Mouse (Mus musculus) thymus, postnatal 0 days (tissue): Measurements from ENCODE around the gene Zfp493. TPM values are rescaled to one million over a fixed set of nuclear protein-coding genes. Genes with fewer than 3 reads are reported as not detected.
A peak's percentile ranks its signal among the peaks of the same experiment; 100 is the strongest.
"Not testable (repeated sequence)": the region's sequence is repeated elsewhere in the genome, so short reads cannot be mapped to it uniquely, and the experiment has no call there.

Source experiments
- DNase-seq: peaks from one replicate; pipeline ENCODE4 v3.0.0-alpha.2; 2015; ENCODE audit warnings: low spot score
- polyA plus RNA-seq: library from polyadenylated mRNA; unstranded; fragments of >200 nt; fragmentation: Nextera tagmentation; extraction: Ambion mirVana; gene quantifications from 2 replicates; pipeline ENCODE4 v1.2.1, GENCODE M21; 2015

Zfp493 gene
- 1.1 and 1.6 TPM in 2 replicates for polyA plus RNA-seq

DNA sequence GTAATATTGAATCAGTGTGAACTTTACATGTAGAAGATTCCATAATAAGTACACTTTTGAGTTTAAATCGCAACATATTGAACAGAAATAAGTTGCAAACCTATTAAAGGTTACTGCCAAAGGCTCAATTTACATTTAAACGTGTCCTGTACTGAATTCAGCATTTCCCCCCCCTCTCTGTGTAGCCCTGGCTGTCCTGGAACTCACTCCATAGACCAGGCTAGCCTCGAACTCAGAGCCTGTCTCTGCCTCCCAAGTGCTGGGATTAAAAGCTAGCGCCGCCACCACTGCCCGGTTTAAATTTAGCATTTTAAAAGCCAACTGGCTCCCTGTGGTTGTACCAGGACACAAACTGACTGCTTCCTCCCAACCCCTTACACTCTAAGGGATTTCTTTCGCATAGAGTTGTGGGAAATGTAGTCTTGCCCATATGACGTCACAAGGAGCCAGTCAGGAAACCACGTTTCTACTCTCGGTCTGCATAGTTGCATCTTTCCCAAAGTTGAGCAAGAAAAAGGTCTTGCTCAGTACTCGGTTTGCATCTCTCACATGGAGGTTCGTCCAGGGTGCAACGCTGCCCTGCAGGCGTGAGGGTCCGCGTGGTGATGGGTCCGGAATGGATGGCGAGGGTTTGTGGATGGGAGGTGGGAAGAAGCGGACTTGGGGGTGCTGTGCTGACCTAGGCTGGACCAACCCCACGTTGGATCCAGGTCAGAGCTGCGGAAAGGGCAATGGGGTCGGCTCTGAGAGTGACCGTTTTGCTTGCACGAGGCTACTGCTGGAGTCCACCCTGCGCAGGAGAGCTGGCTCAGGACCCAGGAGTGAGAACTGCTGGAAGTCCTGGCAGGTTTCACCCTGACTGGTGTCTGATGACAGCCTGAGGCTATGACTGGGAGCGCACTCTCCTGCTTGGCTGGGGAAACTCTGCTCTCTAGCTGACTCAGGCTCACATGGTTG is at the start of gene Zfp493:
TSS of gene Zfp493 (plus strand) at position 429 of the 957 bp plus-strand sequence.
- peak; percentile 83 for DNase-seq

GRCm38 (mm10) chr13:67734391-67734790 is 45.1 kb upstream of the Zfp493 start:
- DNase-seq, result not testable (repeated sequence)

GRCm38 (mm10) chr13:67742941-67743340 is 36.6 kb upstream of the Zfp493 start:
- DNase-seq, result no peak

- no peak for DNase-seq
Observed at GRCm38 (mm10) chr13:67743896-67744295, 35.6 kb upstream of the Zfp493 start.

- DNase-seq, result peak; percentile 74
Observed at GRCm38 (mm10) chr13:67754333-67755306, 24.9 kb upstream of the Zfp493 start, which contains the start of gene Zfp85. Gene Zfp85, minus strand, starts transcription at chr13:67755228.

- DNase-seq, result no peak
Observed at GRCm38 (mm10) chr13:67755761-67756160, 23.7 kb upstream of the Zfp493 start.

- no peak for DNase-seq
Observed at GRCm38 (mm10) chr13:67759966-67760365, 19.5 kb upstream of the Zfp493 start.

- no peak for DNase-seq
Observed at GRCm38 (mm10) chr13:67763031-67763768, 16.3 kb upstream of the Zfp493 start.

- no peak for DNase-seq
Observed at GRCm38 (mm10) chr13:67791921-67792455, 12.5 kb downstream of the Zfp493 start.

DNA sequence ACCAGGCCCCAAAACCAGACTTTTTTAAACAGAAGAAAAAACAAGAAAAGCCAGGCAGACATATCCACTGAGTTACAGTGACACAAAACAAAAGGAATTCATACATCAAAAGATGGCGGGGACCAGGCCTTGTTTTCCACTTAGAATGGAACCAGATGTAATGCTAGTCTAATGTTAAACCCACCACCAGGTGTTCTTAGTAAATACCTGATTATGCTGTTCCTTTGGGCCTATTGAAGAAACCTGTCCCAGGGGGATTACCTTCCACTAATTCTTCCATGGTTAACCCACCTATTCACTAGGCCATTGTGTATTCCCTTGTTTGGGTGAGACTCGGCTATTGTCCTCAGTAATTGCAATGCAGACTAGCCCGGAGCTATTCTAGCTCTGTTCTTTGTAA is 19.1 kb downstream of the Zfp493 start:
- DNase-seq, result no peak

GRCm38 (mm10) chr13:67799151-67799550 is 19.7 kb downstream of the Zfp493 start:
- DNase-seq, result not testable (repeated sequence)

- DNase-seq, result no peak
Observed at GRCm38 (mm10) chr13:67811651-67812210, 32.2 kb downstream of the Zfp493 start.

DNA sequence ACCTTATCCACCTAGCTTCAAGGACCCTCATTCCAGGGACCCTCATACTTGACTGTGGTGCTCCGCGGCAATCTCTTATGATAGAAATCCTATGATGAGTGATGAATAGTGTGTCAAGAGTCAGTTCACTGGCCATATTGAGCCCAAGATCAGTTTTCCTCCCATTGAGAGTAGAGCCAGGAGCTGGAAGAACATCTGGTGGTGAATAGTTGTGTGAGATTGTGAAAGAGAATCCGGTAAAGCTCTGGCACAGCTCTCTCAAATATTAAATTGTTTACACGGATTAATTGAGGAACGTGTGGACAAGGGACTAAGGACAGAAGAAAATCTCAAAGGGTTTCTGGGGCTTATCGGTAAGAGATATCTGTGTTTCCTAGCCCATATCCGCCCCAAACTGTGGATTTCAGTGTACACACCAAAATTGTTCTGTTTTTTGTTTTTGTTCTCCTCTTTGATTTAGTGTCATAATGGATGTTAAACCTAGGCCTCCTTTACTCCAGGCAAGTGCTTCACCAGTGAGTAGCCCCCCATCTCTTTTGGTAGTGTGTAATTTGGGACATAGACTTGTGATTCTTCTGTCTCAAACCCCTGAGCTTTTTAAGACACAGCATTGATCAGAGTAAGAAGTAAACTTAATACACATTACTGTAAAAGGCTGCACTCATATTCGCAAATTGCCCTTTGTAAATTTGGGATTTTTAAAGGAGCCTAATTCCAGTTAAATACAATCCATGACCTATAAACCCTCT is 33.6 kb downstream of the Zfp493 start:
- no peak for DNase-seq

GRCm38 (mm10) chr13:67813710-67814660 is 34.5 kb downstream of the Zfp493 start, which contains the start of gene Zfp273:
Gene Zfp273, plus strand, starts transcription at chr13:67813740.
- DNase-seq, result peak; percentile 82

- DNase-seq, result no peak
Observed at GRCm38 (mm10) chr13:67818636-67819035, 39.1 kb downstream of the Zfp493 start.

- peak; percentile 79 for DNase-seq
Observed at GRCm38 (mm10) chr13:67830911-67831336, 51.4 kb downstream of the Zfp493 start, which contains the start of gene Gm10037. Gene Gm10037, plus strand, starts transcription at chr13:67831106.

DNA sequence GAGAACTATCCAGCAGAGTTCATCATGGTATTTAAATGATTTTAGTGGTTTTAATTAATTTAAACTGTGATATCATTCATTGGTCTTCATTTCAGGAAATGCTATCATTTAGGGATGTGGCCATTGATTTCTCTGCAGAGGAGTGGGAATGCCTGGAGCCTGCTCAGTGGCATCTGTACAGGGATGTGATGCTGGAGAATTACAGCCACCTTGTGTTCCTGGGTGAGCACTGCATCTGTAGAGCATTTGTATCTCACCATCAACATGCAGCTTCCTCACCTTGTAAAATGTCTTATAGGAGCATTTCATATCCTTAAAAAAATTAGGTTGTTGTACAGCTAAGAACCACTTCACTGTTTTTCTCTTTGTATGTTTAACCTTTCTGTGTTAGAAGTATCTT is 53.6 kb downstream of the Zfp493 start:
- DNase-seq, result not testable (repeated sequence)
